Mouse (Mus musculus) adrenal gland, adult 8-10 months (tissue): ENCODE measurements at regions not wholly inside any gene's neighbourhood (a gene's known extent, or its start where the extent isn't known, plus 50 kb on each side); places are given as distances from the start of the nearest gene placed in this dataset.
"Not testable (repeated sequence)": the region's sequence is repeated elsewhere in the genome, so short reads cannot be mapped to it uniquely, and the experiment has no call there.

Experiments
- DNase-seq: peaks from one replicate; pipeline ENCODE4 v3.0.0; 2022

GRCm38 (mm10) chr5:81878563-81878962, 858.6 kb downstream of the Adgrl3 start:
- no peak for DNase-seq

- no peak for DNase-seq
Measured at GRCm38 (mm10) chr5:81893358-81893757, 873.4 kb downstream of the Adgrl3 start.

DNA sequence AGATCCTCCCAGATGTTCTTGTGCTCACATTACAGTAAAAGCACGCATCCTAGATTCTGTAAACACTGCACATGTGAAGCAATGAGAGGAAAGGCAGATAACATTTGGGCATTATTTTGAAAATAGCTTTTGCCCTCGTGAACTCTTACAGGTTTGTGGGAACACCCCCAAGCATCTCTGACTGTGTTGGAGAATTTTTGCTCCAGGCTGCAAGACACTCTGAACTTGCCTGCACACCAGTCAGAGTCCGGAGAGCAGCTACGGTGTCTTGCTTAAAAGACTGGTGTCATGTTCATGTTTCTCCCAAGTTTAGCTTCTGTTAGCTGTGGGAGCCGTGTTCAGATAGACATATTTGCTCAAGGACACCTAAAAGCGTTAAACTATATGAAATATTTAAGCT, 889.4 kb downstream of the Adgrl3 start:
- no peak for DNase-seq

- peak; percentile 11 for DNase-seq
Measured at GRCm38 (mm10) chr5:81909964-81910363, 890.0 kb downstream of the Adgrl3 start.

DNA sequence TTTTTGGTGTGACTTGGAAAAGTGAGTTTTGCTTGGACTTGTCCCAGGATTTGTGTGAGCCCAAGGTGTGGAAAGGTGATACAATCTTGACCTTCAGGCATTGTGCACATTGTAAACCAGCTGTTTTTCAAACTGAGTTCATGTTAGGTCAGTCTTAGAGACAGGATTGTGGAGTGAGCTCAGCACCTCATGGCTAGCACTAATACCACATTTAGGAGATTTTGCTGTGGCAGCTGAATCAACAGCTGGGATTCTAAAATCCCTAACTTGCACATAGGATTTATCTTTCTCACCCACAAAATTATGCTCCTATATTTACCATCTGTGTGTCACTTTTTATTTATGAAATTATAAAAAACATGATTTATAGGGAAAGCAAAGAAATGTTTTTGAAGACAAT, 896.7 kb downstream of the Adgrl3 start:
- no peak for DNase-seq

DNA sequence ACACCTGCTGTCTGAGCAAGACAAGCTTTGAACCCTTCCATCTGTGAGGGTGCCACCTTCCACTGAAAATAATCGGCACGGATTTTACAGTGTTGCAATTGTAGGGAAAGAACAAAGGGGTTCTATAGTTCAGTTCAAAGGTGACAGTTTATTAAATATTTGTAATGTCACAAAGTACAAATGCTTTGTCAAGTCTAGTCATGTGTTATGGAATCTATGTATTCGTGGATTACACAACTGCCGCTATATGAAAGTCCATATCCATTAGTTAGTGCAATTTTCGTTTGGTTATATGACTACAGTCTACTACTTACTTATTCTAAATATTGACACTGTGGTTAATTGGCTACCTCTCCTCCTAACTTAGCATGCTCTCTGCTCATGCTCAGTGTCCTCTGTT, 920.9 kb downstream of the Adgrl3 start:
- DNase-seq: no peak

- no peak for DNase-seq
Measured at GRCm38 (mm10) chr5:81969685-81970524, 950.0 kb downstream of the Adgrl3 start.

GRCm38 (mm10) chr5:81970525-81971011, 950.6 kb downstream of the Adgrl3 start:
- no peak for DNase-seq

- no peak for DNase-seq
Measured at GRCm38 (mm10) chr5:81976515-81976914, 956.6 kb downstream of the Adgrl3 start.

DNA sequence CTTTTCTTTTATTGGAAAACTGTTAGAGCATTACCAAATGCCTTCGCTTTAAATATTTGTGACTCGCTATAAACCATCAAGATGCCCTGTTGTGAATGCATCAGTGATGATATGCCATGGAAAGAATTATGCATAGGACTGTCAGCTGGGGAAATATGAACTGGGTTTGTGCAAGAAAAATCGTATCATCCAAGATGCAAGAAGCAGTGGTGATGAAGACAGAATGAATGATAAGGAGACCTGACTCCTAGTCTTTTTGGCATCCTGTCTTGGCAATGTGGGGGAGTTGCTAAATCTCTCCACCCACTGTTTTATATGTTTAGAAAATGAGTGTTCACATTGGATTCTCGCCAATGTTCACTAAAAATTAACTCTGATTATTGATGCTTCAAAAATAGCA, 963.4 kb downstream of the Adgrl3 start:
- no peak for DNase-seq

GRCm38 (mm10) chr5:81988069-81988468, 968.1 kb downstream of the Adgrl3 start:
- DNase-seq: no peak

DNA sequence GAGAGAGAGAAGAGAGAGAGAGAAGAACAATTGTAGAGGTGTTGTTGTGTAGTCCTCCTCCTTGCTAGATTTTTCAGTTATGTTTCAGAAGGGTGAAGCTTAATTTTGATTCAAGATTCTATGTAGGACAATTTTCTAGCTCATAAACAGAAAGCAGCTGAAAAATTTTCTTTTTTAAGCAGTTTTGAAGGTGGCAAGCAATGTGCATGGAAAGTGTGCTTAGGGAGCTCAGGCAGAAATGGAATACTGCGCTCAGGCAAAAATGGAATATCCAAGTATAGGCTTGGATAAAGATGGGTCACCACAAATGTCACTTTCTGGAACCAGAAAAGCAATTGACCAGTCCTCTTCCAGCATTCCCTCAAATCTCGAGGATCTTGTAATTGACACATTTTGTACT, 988.0 kb downstream of the Adgrl3 start:
- DNase-seq: no peak

DNA sequence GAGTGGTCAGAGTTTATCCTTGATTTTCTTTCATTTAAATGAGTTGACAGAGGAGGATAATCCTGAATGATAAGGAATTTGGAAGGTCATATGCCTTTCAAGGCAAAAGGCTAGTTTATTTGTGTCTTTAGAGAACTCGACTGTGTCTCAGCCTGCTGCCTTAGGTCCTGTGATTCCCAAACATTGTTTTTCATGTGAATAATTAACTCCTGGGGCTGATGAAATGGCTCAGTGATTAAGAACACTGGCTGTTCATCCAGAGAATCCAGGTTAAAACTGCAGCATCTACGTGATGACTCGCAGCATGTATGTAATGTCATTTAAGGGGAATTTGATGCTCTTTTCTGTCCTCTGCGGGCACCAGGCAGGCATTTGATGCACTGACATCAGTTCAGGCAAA, 1004.2 kb downstream of the Adgrl3 start:
- no peak for DNase-seq

- DNase-seq: no peak
Measured at GRCm38 (mm10) chr5:82034776-82035175, 1014.8 kb downstream of the Adgrl3 start.

DNA sequence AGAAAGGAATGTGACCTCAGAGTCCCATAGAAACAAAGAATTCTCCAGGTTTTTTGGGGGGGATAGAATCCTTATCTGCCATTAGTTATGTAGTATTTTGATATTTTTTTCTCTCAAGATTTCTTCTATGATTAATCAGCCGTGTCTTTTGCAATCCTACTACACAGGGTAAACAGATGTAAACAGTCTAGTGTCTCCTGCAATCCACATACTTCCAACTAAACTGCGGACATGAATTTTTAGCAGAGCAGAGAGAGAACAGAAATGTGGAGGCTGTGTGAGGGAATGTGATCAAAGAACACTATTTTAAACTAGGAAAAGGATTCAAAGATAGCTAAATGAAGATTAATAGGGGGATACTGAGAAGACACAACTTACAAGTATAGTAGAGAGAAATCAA, 1026.2 kb downstream of the Adgrl3 start:
- DNase-seq: no peak

DNA sequence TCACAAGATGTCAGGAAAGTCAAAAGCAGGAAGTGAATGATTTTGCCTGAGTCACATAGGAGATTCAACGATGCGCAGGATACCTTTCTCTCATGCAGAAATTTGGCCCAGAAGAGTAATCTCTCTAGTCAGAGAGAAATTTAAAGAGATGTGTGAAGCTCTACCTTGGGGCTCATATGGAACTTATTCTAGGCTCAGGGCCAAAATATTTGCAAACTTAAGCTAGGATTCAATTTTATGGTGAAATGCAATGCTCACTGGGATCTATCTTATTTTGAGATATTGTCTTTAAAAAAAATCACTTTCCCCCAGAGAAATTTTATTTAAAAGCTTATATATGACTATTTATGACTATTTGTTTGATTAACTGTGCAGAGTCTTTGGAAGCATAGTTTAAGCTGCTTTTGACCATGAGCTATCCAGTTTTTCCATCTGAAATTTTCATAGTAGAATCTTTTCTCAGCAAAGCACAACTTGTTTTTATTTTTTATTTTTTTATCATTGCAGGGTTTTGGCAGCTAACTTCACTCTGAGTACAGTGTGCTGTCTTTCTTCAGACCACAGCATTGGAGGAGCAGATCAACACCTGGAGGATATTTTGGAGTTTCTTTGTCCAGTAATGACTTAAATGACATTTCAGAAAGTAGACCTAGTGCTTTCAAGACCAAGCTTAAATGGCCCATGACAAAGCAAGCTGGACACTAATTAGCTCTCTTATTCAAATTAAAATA, 1039.3 kb downstream of the Adgrl3 start:
- no peak for DNase-seq

DNA sequence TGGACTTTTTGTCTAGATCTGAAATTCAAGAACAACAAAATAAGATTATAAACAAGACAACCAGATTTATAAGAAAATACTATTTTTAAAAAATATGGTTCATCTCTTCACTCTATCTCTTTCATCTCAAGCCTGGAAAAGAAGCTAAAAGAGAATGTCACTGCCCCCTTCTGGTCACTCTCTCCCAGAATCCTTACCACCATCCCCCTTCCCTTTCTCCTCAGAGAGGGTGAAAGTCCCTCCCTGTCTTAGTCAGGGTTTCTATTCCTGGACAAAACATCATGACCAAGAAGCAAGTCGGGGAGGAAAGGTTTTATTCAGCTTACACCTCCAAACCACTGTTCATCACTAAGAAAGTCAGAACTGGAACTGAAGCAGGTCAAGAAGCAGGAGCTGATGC, 1040.7 kb downstream of the Adgrl3 start:
- no peak for DNase-seq

- DNase-seq: not testable (repeated sequence)
Measured at GRCm38 (mm10) chr5:82069221-82069620, 1049.3 kb downstream of the Adgrl3 start.

GRCm38 (mm10) chr5:82089401-82089800, 1069.5 kb downstream of the Adgrl3 start:
- no peak for DNase-seq

GRCm38 (mm10) chr5:82103056-82103807, 1083.3 kb downstream of the Adgrl3 start:
- DNase-seq: no peak

DNA sequence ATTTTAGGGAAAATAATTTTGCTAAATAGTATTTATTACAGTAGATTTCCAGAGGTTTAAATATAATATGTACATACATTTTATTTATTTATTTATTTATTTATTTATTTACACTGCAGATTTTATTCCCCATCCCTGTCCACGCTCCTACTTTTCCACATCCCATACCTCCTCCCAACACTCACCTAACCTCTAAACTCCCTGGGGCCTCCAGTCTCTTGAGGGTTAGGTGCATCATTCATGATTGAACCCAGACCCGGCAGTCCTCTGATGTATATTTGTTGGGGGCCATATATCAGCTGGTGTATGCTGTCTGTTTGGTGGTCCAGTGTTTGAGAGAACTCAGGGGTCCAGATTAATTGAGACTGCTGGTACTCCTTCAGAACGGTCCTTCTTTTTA, 1083.9 kb downstream of the Adgrl3 start:
- DNase-seq: no peak

DNA sequence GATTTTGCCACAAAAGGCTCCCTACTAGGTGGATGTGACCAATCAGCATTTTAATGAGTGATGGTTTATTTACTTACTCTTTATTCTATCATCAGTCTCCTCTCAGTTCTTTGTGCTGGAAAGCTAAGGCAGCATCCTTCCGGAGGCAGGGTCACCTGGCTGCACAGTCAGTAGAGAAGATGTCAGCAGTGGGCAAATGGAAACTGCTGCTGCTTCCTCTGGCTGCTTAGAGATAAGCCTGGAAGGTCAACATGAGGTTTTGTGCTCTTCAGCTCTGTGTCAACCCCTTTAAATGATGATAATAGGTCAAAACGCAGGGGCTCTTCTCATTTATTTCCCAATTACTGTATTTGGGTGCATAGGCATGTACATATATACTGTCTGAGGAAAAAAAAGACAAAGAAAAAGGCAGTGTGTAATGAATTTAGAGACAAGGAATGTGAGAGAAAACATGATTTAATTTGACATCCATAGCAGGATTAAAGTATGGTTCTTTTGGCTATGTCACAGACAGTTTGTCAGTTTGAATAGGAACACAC, 1106.1 kb downstream of the Adgrl3 start:
- DNase-seq: no peak

DNA sequence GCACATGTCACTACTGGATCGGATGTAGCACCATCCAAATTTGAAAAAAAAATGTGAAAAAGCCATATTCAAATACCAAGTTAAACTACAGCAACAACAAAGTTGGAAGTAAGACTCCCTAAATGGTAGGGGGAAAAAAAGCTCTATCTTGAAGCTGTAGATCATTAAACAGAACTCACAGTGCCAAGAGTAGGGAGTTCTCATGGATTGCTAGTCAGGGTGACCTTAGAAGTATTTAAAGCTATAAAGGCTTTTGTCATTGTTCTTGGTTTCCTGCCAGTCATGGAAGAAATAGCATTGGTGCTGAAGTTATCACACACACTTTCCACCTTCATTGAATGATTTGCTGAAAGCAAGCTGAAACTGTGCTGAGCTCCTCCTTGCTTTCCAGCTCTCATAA, 1122.1 kb downstream of the Adgrl3 start:
- no peak for DNase-seq
